Mouse (Mus musculus): ENCODE results near the gene Med31.

The Med31 gene

GRCm38 (mm10) chr11:72203440-72203839, 12.0 kb downstream of the Med31 start:
- CTCF ChIA-PET: interaction anchor here (1.0 kb wide), 1 partner anchor 8 kb away, joined by 3 read pairs; no protein-coding TSS in a partner anchor

GRCm38 (mm10) chr11:72196506-72196905, 18.9 kb downstream of the Med31 start:
- CTCF ChIA-PET: no interaction called here

- CTCF ChIA-PET: interaction anchor here (0.7 kb wide), 1 partner anchor 194 kb away, joined by 7 read pairs; no protein-coding TSS in a partner anchor
Measured at GRCm38 (mm10) chr11:72194259-72194658, 21.1 kb downstream of the Med31 start.

GRCm38 (mm10) chr11:72190857-72191256, 24.5 kb downstream of the Med31 start:
- CTCF ChIA-PET: no interaction called here

- CTCF ChIA-PET: no interaction called here
Measured at GRCm38 (mm10) chr11:72184252-72184651, 31.1 kb downstream of the Med31 start.

- CTCF ChIA-PET: no interaction called here
Measured at GRCm38 (mm10) chr11:72181136-72181535, 34.3 kb downstream of the Med31 start.

- CTCF ChIA-PET: interaction anchor here (0.8 kb wide), 1 partner anchor 1086 kb away, joined by 4 read pairs; no protein-coding TSS in a partner anchor
Measured at GRCm38 (mm10) chr11:72180556-72180955, 34.8 kb downstream of the Med31 start.

- CTCF ChIA-PET: no interaction called here
Measured at GRCm38 (mm10) chr11:72176553-72176952, 38.8 kb downstream of the Med31 start.

GRCm38 (mm10) chr11:72175966-72176365, 39.4 kb downstream of the Med31 start:
- CTCF ChIA-PET: no interaction called here

GRCm38 (mm10) chr11:72174721-72175120, 40.7 kb downstream of the Med31 start:
- CTCF ChIA-PET: no interaction called here

GRCm38 (mm10) chr11:72173506-72173905, 41.9 kb downstream of the Med31 start:
- CTCF ChIA-PET: no interaction called here

GRCm38 (mm10) chr11:72171906-72172305, 43.5 kb downstream of the Med31 start:
- CTCF ChIA-PET: interaction anchor here (0.6 kb wide), 1 partner anchor 9 kb away, joined by 3 read pairs; no protein-coding TSS in a partner anchor

- CTCF ChIA-PET: no interaction called here
Measured at GRCm38 (mm10) chr11:72169871-72170270, 45.5 kb downstream of the Med31 start.

- CTCF ChIA-PET: interaction anchor here (0.6 kb wide), 1 partner anchor 9 kb away, joined by 3 read pairs; no protein-coding TSS in a partner anchor
Measured at GRCm38 (mm10) chr11:72163198-72163597, 52.2 kb downstream of the Med31 start.

Measured in spleen, embryonic (tissue).